Mouse (Mus musculus) CH12.LX (cell line): ENCODE measurements at regions not wholly inside any gene's neighbourhood (a gene's known extent, or its start where the extent isn't known, plus 50 kb on each side); places are given as distances from the start of the nearest gene placed in this dataset.
A peak's percentile ranks its signal among the peaks of the same experiment; 100 is the strongest.

Experiments
- DNase-seq: peaks from one replicate; pipeline ENCODE4 v3.0.0-alpha.2; 2013; ENCODE audit errors: extremely low read depth
- H3K27ac ChIP-seq: 2 replicates; pipeline ENCODE4 v1.5.1; 2012; ENCODE audit warnings: low read depth, mild to moderate bottlenecking, control low read depth, moderate library complexity; ENCODE audit not compliant: insufficient read depth
- H3K27me3 ChIP-seq: replicated peaks from 2 replicates; pipeline ENCODE3; 2012; ENCODE audit warnings: inconsistent platforms
- H3K36me3 ChIP-seq, 2 experiments: replicated peaks in 1 of 2; 2 replicates each; pipeline versions ENCODE3 to v1.6.1; 2012; ENCODE audit warnings: inconsistent platforms in 1 of 2, low read length in 1 of 2, mild to moderate bottlenecking in 1 of 2, mixed read lengths in 1 of 2, moderate library complexity in 1 of 2; ENCODE audit not compliant: control insufficient read depth in 1 of 2, insufficient read depth in 1 of 2
- H3K4me1 ChIP-seq, 2 experiments: 2 replicates each; pipeline ENCODE4 v1.6.1; 2012; ENCODE audit warnings: inconsistent platforms in 1 of 2, moderate library complexity in 1 of 2; ENCODE audit not compliant: insufficient read depth in 2 of 2, control insufficient read depth in 1 of 2
- H3K4me2 ChIP-seq: 2 replicates; pipeline ENCODE4 v1.6.1; 2012; ENCODE audit warnings: low read depth, mild to moderate bottlenecking, control low read depth; ENCODE audit not compliant: poor library complexity, insufficient read depth, severe bottlenecking
- H3K4me3 ChIP-seq, 3 experiments: fragments of 150-350 bp in 1 of 3; sonication (generic) in 1 of 3; replicated peaks in 1 of 3; 2 replicates each; pipeline versions ENCODE3 to v1.5.1; 2011 to 2012; ENCODE audit warnings: low read depth in 2 of 3, low read length in 2 of 3, mild to moderate bottlenecking in 2 of 3, moderate library complexity in 2 of 3, control low read depth in 1 of 3, improper control_type of control experiment in 1 of 3, inconsistent platforms in 1 of 3, mixed read lengths in 1 of 3; ENCODE audit not compliant: poor library complexity in 1 of 3
- H3K79me2 ChIP-seq: replicated peaks from 2 replicates; pipeline ENCODE4 v1.6.1; 2012; ENCODE audit warnings: mild to moderate bottlenecking, moderate library complexity; ENCODE audit not compliant: control insufficient read depth, poor library complexity, insufficient read depth, severe bottlenecking; ENCODE audit errors: extremely low read depth
- H3K9ac ChIP-seq: 2 replicates; pipeline ENCODE4 v1.6.1; 2012; ENCODE audit warnings: low read depth, mild to moderate bottlenecking, control low read depth, moderate library complexity; ENCODE audit not compliant: insufficient read depth
- H3K9me3 ChIP-seq: replicated peaks from 2 replicates; pipeline ENCODE3; 2012; ENCODE audit warnings: low read length, inconsistent platforms, mixed read lengths
- BHLHE40 ChIP-seq: IDR thresholded peaks from 2 replicates; pipeline ENCODE4 v1.6.1; 2011; ENCODE audit warnings: mild to moderate bottlenecking, low read depth, low read length, improper control_type of control experiment
- CHD1 ChIP-seq: IDR thresholded peaks from 2 replicates; pipeline ENCODE4 v1.6.1; 2012; ENCODE audit warnings: low read depth, low read length, improper control_type of control experiment, inconsistent platforms
- CHD2 ChIP-seq: IDR thresholded peaks from 2 replicates; pipeline ENCODE4 v1.6.1; 2011; ENCODE audit warnings: low read length, improper control_type of control experiment
- E2F4 ChIP-seq: IDR thresholded peaks from 2 replicates; pipeline ENCODE4 v1.6.1; 2011; ENCODE audit warnings: low read depth, low read length, improper control_type of control experiment; ENCODE audit not compliant: insufficient replicate concordance
- ELF1 ChIP-seq: IDR thresholded peaks from 2 replicates; pipeline ENCODE4 v1.6.1; 2014; ENCODE audit warnings: low read depth, mild to moderate bottlenecking, inconsistent platforms, low read length, improper control_type of control experiment
- EP300 ChIP-seq: IDR thresholded peaks from 2 replicates; pipeline ENCODE4 v1.6.1; 2011; ENCODE audit warnings: low read length, improper control_type of control experiment
- ETS1 ChIP-seq: conservative IDR thresholded peaks from 2 replicates; pipeline ENCODE4 v1.6.1; 2012; ENCODE audit warnings: low read depth, mild to moderate bottlenecking, inconsistent platforms, low read length, improper control_type of control experiment, moderate library complexity
- GABPA ChIP-seq: IDR thresholded peaks from 2 replicates; pipeline ENCODE4 v1.6.1; 2012; ENCODE audit warnings: low read depth, low read length, improper control_type of control experiment, inconsistent platforms; ENCODE audit not compliant: insufficient replicate concordance
- HCFC1 ChIP-seq: IDR thresholded peaks from 2 replicates; pipeline ENCODE4 v1.6.1; 2012; ENCODE audit warnings: low read depth, mild to moderate bottlenecking, inconsistent platforms, low read length, improper control_type of control experiment
- IRF4 ChIP-seq: IDR thresholded peaks from 2 replicates; pipeline ENCODE4 v1.6.1; 2014; ENCODE audit warnings: low read depth, mild to moderate bottlenecking, inconsistent platforms, low read length, improper control_type of control experiment
- JUN ChIP-seq: IDR thresholded peaks from 2 replicates; pipeline ENCODE4 v1.6.1; 2011; ENCODE audit warnings: low read depth, mild to moderate bottlenecking, low read length, improper control_type of control experiment, moderate library complexity; ENCODE audit not compliant: insufficient read depth
- JUND ChIP-seq: conservative IDR thresholded peaks from 2 replicates; pipeline ENCODE4 v1.6.1; 2011; ENCODE audit warnings: low read depth, low read length, improper control_type of control experiment
- KAT2A ChIP-seq: IDR thresholded peaks from 2 replicates; pipeline ENCODE4 v1.6.1; 2012; ENCODE audit warnings: low read length, improper control_type of control experiment, inconsistent platforms; ENCODE audit not compliant: insufficient replicate concordance
- MAFK ChIP-seq: IDR thresholded peaks from 2 replicates; pipeline ENCODE4 v1.6.1; 2011; ENCODE audit warnings: low read length, improper control_type of control experiment; ENCODE audit not compliant: insufficient replicate concordance
- MAX ChIP-seq: IDR thresholded peaks from 2 replicates; pipeline ENCODE4 v1.6.1; 2011; ENCODE audit warnings: low read length, improper control_type of control experiment
- MAZ ChIP-seq: IDR thresholded peaks from 2 replicates; pipeline ENCODE4 v1.6.1; 2012; ENCODE audit warnings: low read depth, mild to moderate bottlenecking, inconsistent platforms, low read length, improper control_type of control experiment, moderate library complexity
- MEF2A ChIP-seq: IDR thresholded peaks from 2 replicates; pipeline ENCODE4 v1.6.1; 2014; ENCODE audit warnings: low read depth, mild to moderate bottlenecking, inconsistent platforms, low read length, improper control_type of control experiment, borderline replicate concordance
- MXI1 ChIP-seq: IDR thresholded peaks from 2 replicates; pipeline ENCODE4 v1.6.1; 2011; ENCODE audit warnings: mild to moderate bottlenecking, low read depth, low read length, improper control_type of control experiment
- MYC ChIP-seq: IDR thresholded peaks from 2 replicates; pipeline ENCODE4 v1.6.1; 2011; ENCODE audit warnings: low read depth, mild to moderate bottlenecking, improper control_type of control experiment, low read length
- NELFE ChIP-seq: IDR thresholded peaks from 2 replicates; pipeline ENCODE4 v1.6.1; 2011; ENCODE audit warnings: low read depth, low read length, improper control_type of control experiment
- NRF1 ChIP-seq: IDR thresholded peaks from 2 replicates; pipeline ENCODE4 v1.6.1; 2014; ENCODE audit warnings: low read depth, mild to moderate bottlenecking, inconsistent platforms, low read length, improper control_type of control experiment, moderate library complexity
- PAX5 ChIP-seq: IDR thresholded peaks from 2 replicates; pipeline ENCODE4 v1.6.1; 2012; ENCODE audit warnings: low read length, inconsistent platforms, mixed read lengths
- RAD21 ChIP-seq: IDR thresholded peaks from 2 replicates; pipeline ENCODE4 v1.6.1; 2011; ENCODE audit warnings: low read depth, mild to moderate bottlenecking, low read length, improper control_type of control experiment, moderate library complexity
- RCOR1 ChIP-seq: conservative IDR thresholded peaks from 2 replicates; pipeline ENCODE4 v1.6.1; 2012; ENCODE audit warnings: low read depth, mild to moderate bottlenecking, inconsistent platforms, low read length, improper control_type of control experiment
- SIN3A ChIP-seq: IDR thresholded peaks from 2 replicates; pipeline ENCODE4 v1.6.1; 2012; ENCODE audit warnings: low read length, improper control_type of control experiment, inconsistent platforms
- SMC3 ChIP-seq: IDR thresholded peaks from 2 replicates; pipeline ENCODE4 v1.6.1; 2011; ENCODE audit warnings: low read depth, low read length, improper control_type of control experiment
- TBP ChIP-seq: conservative IDR thresholded peaks from 2 replicates; pipeline ENCODE4 v1.6.1; 2011; ENCODE audit warnings: low read depth, low read length, improper control_type of control experiment
- TCF12 ChIP-seq: IDR thresholded peaks from 2 replicates; pipeline ENCODE4 v1.6.1; 2014; ENCODE audit warnings: low read depth, mild to moderate bottlenecking, inconsistent platforms, low read length, improper control_type of control experiment
- UBTF ChIP-seq: IDR thresholded peaks from 2 replicates; pipeline ENCODE4 v1.6.1; 2012; ENCODE audit warnings: low read depth, mild to moderate bottlenecking, inconsistent platforms, low read length, improper control_type of control experiment, moderate library complexity
- USF1 ChIP-seq: IDR thresholded peaks from 2 replicates; pipeline ENCODE4 v1.6.1; 2014; ENCODE audit warnings: low read depth, mild to moderate bottlenecking, inconsistent platforms, low read length, improper control_type of control experiment
- USF2 ChIP-seq: conservative IDR thresholded peaks from 2 replicates; pipeline ENCODE4 v1.6.1; 2011; ENCODE audit warnings: low read depth, low read length, improper control_type of control experiment
- ZC3H11A ChIP-seq: IDR thresholded peaks from 2 replicates; pipeline ENCODE4 v1.6.1; 2012; ENCODE audit warnings: low read depth, mild to moderate bottlenecking, inconsistent platforms, low read length, improper control_type of control experiment
- ZKSCAN1 ChIP-seq: IDR thresholded peaks from 2 replicates; pipeline ENCODE4 v1.6.1; 2012; ENCODE audit warnings: low read depth, inconsistent platforms, low read length, improper control_type of control experiment, borderline replicate concordance
- ZNF384 ChIP-seq: IDR thresholded peaks from 2 replicates; pipeline ENCODE4 v1.6.1; 2012; ENCODE audit warnings: low read depth, low read length, improper control_type of control experiment, inconsistent platforms
- dilution Hi-C: fragments of 300-500 bp; cut with MboI; formaldehyde crosslinking; loops from 2 replicates; pipeline ENCODE4 v1.14.3; 2020; ENCODE audit warnings: low sequenced_read_pairs; ENCODE audit not compliant: extremely low pct_unique_long_range_greater_than_20kb, extremely low pct_ligation_motif_present
- in situ Hi-C: fragments of 300-500 bp; cut with MboI; formaldehyde crosslinking; loops from 3 replicates; pipeline ENCODE4 v1.14.3; 2019; ENCODE audit warnings: low sequenced_read_pairs, low pct_ligation_motif_present, low pct_unique_long_range_greater_than_20kb, mixed read lengths

DNA sequence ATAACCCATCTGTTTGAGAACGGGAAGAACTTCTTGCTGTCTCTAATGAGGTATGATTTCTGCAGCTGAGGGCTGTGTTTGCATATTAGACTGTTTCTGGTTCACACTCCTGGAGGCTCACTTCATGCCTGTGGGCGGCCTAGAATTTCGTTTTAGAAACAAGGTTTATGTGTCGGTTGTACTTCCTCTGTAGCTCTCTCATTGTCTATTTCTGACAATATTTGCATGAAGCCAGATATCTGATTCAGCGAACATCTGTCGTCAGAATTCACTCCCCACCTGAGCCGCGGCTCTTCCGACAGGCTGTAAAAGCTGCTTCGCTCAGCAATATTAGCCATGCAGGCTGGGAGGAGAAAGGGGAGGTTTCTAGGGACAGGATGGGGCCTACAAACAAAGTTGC lies 233.4 kb downstream of the Adra2a start:
- Histone ChIP-seq H3K4me1 (peaks cover 3 to 23% of the 10 kb centered on the region in 2 experiments; a peak in 3 of 4 replicates), H3K9me3 (peaks cover 3% of the 10 kb centered on the region), H3K9ac (no peak overlapping the region), H3K27ac (no peak overlapping the region), H3K36me3 (no peaks in the 10 kb centered on the region), H3K27me3 (no peaks in the 10 kb centered on the region), H3K79me2 (no peaks in the 10 kb centered on the region), H3K4me3 (no peak overlapping the region), H3K4me2 (peak overlapping the region; percentile 49; the same call in 1 of the 2 replicates)
- DNase-seq: peak; percentile 95
- TF ChIP-seq ZC3H11A (no peak), MXI1 (no peak; the same call in 1 of the 2 replicates), CHD2 (no peak), ELF1 (0 out of 2 replicates have a peak, but pooled peaks have one; percentile 46), SIN3A (no peak), CHD1 (no peak), PAX5 (no peak), MYC (0 out of 2 replicates have a peak, but pooled peaks have one; percentile 46), RCOR1 (no peak), HCFC1 (no peak), MAFK (peak; percentile 100), UBTF (no peak), MEF2A (peak; percentile 95), USF1 (no peak), RAD21 (no peak), ETS1 (peak; percentile 95), KAT2A (no peak), NRF1 (no peak), E2F4 (no peak), IRF4 (peak; percentile 60), EP300 (peak; percentile 77), BHLHE40 (peak; percentile 70), GABPA (no peak), NELFE (no peak), TCF12 (peak; percentile 72), MAX (0 out of 2 replicates have a peak, but pooled peaks have one; percentile 35), MAZ (no peak), JUND (no peak; the same call in 1 of the 2 replicates), ZNF384 (no peak), JUN (0 out of 2 replicates have a peak, but pooled peaks have one; percentile 7), ZKSCAN1 (no peak), USF2 (no peak), SMC3 (no peak), TBP (peak; percentile 50; the same call in 1 of the 2 replicates)
- in situ Hi-C loops (no loop called here), dilution Hi-C loops (no loop called here)
